Mouse (Mus musculus) frontal cortex, postnatal 10 days (tissue): Measurements from ENCODE around the gene Ubac2.

ENCODE experiments used
- DNase-seq, 2 experiments: peaks; one replicate each; pipeline ENCODE4 v3.0.0; 2022; ENCODE audit warnings: low spot score in 2 of 2, mixed read lengths in 1 of 2

Ubac2 gene

DNA sequence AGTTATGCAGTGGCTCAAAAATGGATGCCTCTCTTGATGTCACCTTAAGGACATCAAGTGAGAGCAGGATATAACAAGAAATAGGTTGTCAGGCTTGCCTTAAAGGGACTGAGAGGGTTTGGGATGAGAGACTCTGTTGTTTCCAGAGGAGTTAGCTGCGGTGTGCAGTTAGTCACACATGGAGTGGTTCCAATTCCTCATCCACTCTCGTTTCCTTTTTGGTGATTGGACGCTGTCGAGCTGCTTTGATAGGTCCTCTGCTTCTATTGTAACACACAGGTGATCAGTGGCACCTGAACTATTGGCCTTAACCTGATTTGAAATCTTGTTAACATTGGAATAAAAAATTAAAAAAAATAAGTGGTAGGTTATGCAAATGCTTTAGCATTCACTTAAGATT lies 44.3 kb downstream of the Ubac2 start:
- no peak for DNase-seq

DNA sequence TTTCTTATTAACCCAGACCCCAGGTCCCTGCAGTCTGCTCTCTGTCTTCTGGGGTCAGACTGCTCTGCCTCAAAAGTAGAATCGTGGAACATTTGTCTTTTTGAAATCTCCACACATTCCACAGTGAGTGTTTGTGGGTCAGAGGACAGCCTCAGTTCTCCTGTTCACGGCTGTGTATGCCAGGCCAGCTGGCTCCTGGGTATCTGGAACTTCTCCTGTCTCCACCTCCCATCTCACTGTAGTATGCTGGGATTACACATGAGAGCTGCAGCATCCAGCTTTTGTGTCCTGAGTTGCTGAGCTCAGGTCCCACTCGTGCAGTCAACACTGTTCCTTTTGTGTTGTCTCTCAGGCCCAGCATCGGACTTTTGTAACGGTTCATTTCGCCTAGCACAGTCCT lies 46.5 kb downstream of the Ubac2 start:
- no peak for DNase-seq

DNA sequence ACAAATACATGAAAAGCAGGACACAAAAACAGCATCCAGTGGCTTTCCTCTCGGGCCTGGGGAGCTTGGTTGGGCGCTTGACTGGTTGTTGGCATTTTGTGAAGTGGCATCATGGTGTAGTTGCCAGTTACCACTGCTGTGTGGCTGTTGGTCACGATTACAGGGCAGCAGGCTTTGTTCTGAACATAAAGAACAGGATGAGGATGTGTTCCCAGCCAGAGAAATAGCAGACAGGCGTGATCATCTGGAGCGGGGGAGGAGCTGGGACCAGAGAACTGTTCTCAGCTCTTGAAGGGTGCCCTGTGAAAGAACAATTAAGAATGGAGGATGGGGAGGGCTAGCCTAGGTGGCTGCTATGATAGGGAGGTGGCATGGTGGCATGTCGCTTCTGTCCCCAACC lies 48.5 kb downstream of the Ubac2 start:
- DNase-seq = no peak

DNA sequence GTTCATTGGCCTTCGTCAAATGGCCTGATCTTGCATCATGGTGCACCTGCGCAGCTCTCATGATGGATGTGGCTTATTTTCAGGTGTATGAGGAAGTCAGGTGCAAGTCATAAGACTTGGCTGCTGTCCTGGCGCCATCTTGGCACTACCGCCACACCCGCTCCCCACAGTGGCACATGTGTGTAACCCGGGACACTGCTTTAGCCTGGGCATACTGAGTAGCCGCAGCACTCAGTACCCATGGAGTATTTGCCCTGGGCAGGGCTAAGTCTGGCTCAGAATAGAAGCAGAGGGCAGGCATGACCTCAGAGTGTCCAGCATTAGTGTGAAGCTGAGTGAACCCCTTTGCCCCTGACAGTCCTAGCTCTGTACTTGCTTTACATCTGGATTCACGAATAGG lies 49.0 kb downstream of the Ubac2 start:
- no peak for DNase-seq

DNA sequence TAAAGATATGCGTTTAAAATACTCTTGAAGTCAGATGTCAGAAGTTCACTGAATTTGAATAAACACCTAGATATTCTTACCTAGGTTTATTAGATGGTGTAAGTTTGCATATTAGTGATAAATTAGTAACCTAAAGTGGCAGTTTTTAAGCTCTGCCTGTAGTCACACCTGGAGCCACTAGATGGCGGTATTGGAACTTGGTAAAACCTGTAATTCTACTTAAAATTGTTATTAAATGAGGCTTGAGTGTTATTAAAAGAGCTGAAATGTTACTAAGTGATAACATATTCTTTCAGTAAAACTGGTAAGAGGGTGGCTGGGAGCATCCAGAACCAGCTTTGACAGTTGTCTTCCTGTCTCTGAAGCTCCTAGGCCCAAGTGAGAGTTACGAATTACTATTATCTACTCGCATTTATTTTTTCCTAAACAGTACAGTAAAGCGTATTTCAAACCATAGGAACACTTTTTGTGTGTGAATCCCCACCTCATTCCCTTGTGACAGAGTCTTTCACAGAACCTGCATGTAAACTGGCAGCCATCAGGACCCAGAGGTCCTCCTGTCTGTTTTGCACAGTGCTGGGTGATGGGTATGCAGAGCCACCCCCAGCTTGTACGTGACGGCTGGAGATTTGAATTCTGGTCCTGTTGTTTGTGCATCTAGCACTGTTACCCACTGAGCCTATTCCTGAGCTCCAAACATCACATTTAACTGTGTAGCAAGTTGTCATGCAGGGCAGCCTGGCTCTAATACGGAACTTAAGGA lies 50.1 kb downstream of the Ubac2 start:
- DNase-seq = peak in 1 of 2 experiments; percentile 31

DNA sequence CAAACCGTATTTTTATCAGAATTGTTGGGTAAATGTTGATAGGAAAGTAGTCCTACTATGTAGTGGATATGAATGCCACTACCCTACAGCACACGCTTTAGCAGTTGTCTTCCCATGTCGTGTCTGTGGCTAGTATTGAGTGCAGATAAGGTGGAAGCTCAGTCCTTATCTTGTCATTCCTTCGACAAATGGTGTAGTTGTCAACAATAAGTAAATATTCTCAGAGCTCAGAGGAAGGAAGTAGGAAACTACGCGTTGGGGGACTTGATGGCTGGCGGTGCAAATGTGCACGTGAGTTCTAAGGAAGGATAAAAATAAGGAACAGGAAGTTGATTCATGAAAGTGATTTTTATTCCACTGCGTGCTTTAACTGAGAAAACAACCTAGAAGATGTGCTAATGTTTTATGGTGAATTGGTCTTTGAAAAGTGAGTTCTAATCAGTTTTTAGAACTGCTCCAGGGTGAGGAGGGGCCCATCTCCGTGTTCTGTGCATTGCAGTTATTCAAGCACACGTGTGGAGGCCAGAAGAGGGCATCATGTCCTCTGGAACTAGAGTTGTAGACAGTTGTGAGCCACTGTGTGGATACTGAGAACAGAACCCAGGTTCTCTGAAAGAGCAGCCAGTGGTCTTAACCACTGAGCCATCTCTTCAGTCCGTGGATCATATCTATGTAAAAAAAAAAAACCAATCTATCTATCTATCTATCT lies 51.0 kb downstream of the Ubac2 start:
- no peak for DNase-seq

DNA sequence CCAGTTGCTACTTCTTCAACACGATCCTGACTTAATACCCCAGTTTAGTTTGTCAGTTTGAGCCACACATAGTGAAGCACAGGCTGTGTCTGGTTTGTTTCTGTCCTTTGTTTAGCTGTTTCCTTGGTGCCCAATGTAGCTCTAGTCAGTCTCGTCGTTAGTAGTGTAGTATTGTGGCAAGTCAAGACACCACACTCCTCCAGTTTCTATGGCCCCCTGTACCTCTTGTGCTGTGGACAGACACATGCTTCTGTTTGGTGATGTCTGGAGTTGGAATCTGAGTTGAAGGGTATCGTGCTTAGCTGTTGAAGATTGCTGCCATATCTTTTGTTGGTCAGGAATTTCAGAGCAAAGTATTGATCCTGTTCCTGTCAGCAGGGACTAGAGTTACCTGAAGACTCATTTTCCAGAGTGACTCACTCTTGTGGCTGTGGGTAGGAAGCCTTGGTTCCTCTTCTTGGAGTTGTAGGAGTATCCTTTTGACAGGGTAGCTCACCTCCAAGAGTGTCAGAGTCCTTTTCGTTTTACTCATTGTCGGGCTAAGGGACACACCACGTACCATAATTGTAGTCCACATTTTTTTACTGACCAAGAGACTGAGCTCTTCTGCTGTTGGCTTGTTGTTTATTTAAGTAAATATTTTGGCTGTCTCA lies 52.4 kb downstream of the Ubac2 start:
- DNase-seq = no peak

DNA sequence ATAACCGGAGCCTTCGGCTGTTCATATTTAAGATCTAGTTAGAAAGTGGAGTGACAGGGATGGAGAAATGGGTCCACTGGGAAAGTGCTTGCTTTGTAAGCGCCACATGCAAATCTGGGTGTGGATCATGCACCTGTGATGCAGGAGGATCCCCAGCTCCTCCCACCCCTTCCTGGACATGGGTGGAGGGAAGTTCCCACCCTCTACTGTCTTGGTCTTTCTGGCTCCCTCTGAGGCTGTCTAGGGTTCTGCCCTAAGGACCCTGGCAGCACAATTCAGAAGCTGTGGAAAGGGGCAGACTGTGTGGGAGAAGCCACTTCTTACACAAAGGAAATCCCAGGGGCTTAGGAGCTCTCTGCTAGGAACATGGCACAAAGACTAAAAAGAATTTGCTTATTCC lies 53.2 kb downstream of the Ubac2 start:
- no peak for DNase-seq

DNA sequence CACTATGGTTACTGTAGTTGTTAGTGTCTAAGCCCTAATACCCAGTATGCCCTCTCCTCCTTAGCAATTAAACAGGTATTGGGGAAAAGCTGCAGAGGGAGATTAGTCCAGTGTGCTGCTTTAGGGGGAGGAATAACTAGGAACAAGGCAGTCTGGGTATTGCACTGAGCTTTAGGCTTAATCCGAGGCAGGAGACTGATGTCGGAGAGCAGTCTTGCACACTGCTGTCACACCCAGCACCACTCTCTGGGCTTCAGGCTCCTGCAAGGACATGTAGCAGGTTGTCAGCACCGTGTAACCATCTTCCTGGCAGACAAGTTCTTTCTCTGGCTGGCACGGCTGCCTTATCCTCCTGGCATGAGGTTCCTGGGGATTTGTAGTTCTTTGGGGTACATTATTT lies 53.8 kb downstream of the Ubac2 start:
- DNase-seq = no peak

DNA sequence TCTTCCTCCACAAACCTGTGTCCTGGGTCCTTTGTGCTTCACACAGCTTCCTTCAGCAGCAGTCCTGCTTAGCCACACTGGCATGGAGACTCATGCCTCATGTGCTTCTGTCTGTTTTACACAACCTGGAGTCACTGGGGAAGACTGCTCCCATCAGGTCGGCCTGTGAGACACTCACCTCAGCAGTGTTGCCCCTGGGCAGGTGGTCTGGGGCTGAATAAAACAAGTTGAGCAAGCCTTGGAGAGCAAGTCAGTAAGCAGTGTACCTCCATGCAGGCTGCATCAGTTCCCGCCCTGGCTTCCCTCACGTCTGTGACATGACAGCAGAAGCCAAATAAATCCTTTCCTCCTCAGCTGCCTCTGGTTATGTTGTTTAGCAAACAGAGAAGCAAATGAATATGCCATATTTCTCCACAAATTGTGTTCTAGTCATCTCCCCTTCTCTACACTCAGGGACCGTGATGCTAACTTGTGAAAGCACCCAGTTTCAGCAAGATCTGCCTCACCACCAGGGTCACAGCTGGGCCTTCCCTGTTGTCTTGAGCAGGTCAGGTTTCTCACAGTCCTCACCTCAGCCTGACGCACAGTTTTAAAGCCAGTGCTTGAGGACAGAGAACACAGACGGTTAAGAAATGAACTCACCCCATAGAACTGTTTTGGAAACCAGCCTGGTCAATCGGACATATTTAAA lies 55.6 kb downstream of the Ubac2 start:
- no peak for DNase-seq

DNA sequence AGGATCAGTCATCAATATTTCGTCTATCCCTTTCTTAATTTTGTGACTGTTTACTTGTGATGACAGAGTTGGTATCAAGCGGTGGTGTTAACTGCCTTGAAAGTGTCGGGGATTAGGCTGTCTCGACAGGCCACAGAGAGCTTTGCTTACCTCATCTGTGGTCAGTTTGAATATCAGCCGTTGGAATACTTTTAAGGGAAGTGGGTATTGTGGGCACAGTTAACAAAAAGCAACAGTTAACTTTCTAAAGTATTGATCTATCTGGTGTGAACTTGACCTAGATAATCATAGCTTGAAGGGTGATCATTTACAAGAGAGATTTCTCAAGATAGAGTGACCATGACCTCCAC lies 56.2 kb downstream of the Ubac2 start:
- no peak for DNase-seq

DNA sequence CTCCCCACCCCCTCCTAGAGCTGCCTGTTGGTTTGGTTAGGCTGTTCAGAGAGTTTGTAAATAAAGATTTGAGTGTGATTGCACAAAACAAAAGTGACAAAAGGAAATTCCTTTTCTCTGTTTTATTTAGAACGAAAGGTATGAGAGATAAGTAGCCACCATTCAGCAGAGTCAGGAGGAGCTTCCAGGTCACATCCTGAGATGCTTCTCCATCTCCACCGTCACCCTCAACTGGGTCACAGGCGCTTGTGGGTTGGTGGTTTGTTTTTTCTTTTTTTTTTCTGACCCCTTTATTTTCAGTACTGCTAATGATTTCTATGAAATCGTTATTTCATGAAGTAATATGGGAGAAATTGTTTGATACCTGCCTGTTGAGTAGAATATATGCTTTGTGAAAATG lies 57.9 kb downstream of the Ubac2 start:
- DNase-seq = no peak

DNA sequence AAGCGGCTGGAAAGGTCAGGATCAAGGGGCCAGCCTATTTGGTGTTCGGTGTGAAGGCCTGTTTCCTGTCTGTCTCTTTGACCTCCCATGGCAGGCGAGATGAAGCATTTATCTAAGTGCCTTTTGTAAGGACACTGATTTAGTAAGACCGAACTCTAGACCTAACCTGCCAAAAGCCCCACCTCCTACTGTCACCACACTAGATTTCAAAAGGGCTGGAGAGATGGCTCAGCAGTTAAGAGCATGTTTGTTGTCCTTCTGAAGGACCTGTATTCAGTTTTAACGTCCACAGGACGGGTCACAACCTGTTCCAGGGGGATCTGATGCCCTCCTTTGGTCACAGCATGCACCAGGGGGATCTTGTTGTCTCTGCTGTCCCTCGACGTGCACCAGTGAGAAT lies 58.4 kb downstream of the Ubac2 start:
- DNase-seq = no peak

DNA sequence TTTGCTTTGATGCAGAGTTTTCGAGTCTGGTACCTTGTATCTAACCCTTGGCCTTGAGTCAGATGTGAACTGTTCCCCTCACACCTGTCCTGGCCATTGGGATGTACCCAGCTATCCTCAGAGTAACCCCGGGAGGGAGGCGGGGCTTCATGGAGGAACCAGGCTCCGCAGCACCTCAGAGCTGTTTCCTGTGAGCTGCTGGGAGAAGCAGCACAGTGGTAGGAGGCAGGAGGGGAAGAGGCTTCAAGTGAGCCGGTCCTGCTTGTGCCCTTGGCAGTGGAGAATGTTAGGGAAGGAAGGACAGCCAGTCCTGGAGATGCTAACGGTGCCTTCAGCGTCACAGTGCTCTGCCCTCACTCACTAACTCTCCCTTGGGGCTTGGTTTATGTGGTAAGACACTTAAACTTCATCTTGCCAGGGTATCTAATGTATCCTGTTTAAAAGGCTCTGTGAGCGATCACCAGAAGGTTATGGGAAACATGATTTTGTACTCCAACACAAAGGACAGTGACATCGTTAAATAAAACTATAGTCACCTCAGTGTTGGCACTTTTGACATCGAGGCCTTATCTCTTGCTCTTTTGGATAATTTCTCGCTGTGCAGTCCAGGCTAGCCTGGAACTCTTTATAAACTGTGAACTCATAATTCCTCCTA lies 59.3 kb downstream of the Ubac2 start:
- DNase-seq = no peak

DNA sequence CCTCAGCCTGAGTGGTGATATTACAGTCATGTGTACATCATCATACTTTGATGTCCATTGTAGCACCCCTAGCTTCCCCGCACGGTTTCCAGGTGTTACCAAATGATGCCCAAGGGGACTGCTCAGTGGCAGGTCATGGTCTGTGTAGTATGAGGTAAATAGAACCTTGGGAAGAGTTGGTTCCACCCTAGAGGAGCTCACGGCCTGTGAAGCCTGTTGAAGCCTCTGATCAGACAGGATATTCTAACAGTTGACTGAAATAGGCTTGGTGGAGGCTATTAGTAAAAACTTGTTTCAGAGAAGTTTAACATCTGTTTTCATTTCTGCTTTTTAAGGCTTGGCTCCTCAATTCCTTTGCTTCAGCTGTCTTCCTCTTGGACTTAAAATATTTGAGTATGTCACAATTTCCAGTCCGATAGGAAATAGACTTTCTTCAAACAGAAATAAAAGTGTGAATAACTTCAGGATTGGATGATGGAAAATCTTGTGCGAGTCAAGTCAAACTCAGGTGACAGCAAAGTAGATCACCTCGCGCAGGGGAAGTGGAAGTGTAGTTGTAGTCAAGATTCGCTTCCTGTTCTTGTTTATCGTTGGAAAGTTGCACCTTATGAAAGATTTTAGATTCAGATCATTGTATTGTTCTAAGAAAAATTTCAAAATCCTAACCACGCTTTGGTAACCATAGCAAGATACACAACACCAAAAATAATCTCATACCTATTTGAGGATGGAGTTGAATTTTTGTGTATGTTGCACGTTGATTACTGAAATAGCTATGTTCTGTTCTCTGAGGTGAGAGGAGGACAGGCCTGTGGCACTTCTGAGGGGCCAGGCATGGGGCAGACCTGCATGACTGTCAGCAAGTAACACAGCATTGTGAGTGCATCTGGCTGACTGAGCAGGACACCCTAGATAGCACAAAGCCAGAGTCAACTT lies 60.1 kb downstream of the Ubac2 start:
- DNase-seq = no peak

DNA sequence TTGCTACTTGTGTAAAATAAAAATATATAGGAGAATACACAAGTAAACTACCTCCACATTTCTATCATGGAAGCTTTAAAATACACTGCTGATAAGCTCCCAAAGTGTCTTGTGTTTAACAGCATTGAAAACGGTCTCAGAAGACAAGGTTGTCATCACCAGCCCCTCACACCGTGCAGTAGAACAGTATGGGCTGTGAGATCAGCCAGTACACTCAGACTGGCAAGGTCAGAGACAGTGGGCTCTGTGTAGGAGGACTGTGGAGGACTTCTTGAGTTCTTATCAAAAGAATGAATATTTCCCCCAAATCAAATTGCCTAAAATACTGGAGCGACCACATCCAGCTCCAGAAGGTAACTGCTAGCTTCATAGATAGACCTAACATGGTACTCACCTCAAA lies 61.2 kb downstream of the Ubac2 start:
- no peak for DNase-seq

DNA sequence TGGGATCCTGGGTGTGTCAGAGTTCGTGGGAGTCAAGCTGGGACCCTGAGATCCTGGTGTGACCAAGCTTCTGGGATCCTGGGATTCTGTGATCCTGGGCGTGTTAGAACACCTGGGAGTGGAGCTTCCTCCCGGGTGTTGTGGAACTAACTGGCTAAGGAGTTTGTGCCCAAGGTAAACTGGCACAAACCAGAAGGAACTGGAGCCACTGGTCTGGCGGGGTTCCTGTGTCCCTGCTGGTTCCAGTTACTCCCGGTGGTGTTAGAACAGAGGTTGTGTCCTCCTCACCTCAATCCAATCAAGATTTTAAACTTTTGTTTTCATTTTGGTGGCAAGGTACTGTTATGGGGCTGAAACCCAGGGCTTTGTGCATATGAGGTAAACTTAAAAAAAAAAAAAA lies 67.7 kb downstream of the Ubac2 start:
- no peak for DNase-seq

DNA sequence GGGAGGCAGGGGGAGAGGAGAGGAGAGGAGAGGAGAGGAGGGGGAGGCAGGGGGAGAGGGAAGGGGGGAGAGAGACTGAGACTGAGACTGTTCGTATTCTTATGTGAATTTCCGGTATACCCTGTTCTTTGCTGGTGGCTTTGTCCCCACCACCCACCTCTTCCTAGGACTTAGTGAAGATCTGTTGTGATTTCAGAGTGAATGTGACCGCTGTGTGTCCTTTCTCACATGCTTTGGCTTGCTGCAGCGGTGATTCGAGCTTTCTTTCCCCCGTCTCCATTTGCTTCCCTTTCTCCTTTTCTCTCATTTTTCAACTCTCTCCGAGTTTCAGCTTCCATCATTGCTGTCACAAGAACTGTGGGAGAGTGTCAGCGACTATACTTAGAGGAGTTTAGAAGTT lies 68.3 kb downstream of the Ubac2 start:
- DNase-seq = no peak

DNA sequence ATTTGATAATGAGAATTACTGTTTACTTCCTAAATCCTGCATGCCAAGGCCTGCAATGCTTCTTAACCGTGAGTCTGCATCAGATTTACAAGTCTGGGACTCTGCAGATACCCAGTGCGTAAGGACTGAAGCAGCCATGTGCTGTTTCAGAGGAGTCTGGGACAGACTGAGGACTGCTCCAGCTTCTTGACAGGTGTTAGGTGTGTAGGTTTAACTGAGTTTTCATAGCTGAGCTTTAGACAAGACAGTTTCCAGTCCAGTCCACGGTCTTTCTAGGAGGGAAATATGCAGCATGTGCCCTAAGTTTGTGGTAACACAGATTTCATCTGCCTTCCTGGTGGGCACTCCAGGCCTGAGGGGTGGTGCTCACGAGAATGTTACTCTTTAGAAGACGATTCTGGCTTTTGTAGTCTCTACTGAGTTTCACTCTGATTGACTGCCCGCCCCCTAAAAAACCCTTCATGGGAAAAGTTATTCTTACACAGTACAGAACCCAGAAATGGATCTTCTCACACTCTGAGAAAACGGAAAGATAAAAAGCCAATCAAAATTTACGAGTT lies 68.9 kb downstream of the Ubac2 start:
- DNase-seq = no peak

DNA sequence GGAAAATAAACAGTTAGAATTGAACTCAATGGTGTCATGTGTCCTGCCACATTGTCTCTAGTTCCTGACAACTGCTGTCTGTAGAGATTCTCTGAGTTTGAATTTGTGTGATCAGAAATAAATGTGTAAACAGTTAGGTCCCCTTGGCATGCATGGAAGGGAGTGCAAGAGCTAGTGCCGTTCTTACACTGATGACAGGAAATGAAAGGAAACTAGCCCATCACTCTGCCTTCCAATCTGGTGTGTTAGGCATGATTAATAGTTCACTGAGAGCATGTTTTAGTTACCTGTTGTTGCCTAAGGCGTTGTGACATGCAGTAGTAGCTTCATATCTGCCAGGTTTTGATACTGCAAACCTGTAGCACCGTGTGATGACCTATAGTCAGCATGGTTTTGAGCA lies 69.5 kb downstream of the Ubac2 start:
- DNase-seq = no peak

DNA sequence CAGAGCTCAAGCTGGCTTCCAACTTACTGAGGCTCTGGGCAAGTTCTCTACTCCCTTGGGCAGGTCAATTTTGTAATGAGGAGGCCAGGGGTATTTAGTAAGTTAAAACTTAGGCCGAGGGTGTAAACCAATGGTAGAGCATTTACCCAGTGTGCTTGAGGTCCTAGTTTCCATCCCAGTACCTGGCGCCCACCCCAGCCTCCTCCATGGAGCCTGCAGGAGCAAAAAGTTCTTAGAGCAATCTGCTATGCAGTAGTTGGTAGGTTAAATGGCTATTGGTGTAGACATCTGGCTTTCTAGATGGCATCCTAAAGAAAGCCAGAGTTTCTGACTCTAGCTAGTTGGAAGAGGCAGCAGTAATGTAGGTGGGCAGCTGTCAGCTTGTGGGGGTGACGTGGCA lies 71.0 kb downstream of the Ubac2 start:
- no peak for DNase-seq
